Mouse (Mus musculus) testis, adult 2 months (tissue): ENCODE results near the gene Creg2.

ENCODE experiments used
- CTCF ChIP-seq: fragments of 200-500 bp; IDR thresholded peaks from 2 replicates; pipeline ENCODE4 v1.5.1; 2012; ENCODE audit warnings: low read depth, mild to moderate bottlenecking, inconsistent platforms, low read length, moderate library complexity; ENCODE audit not compliant: control insufficient read depth, insufficient read depth, insufficient replicate concordance
- POLR2A ChIP-seq: fragments of 200-500 bp; IDR thresholded peaks from 2 replicates; pipeline ENCODE4 v1.6.1; 2012; ENCODE audit warnings: low read depth, mild to moderate bottlenecking, inconsistent platforms, low read length, moderate library complexity; ENCODE audit not compliant: control insufficient read depth

- TF ChIP-seq POLR2A (no peak), CTCF (0 out of 2 replicates have a peak, but pooled peaks have one; percentile 13)
Observed at GRCm38 (mm10) chr1:39614462-39615279, 36.6 kb downstream of the Creg2 start.
